Mouse (Mus musculus): ENCODE data around the gene Cend1. TPM values are rescaled to one million over a fixed set of nuclear protein-coding genes. Genes with fewer than 3 reads are reported as not detected.
A peak's percentile ranks its signal among the peaks of the same experiment; 100 is the strongest.

Gene Cend1
- polyA plus RNA-seq, 1 experiment from 2014 or later = 20.5 TPM

DNA sequence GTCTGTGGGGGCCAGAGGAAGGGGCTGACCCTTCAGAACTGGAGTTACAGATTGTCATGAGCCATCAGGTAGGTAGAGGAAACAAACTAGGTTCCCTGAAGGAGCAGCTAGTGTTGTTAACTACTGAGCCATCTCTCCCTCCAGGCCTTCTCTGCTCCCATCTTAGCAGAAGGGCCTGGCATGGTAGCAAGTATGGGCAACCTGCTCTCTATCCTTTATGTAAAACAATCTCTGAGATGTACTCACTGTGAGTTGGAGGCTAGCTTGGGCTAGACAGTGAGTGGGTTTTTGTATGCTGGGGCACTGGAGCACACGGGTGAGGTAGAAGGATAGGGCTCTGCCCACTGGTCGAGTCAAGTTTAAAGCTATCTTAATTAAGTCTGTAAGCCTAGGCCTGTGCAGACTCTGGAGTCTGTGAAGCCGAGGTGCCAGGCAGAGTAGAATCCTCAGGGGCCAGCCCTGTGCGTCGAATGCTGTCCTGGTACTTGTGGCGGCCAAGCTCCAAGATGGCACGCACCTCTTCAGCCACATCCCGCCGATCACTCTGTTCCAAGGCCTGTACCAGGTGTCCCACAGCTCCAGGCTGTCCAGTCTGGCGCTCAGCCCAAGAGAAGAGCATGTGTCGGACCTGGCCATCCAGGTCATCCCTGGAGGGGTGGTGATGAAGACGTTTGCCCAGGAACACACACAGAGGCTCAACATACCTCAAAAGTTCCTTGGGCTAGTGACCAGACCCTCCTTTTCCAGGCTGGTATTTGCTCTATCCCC lies 9.1 kb upstream of the Cend1 start:
- Histone ChIP-seq H3K4me1 (peaks cover 60% of the 10 kb centered on the region), H3K27me3 (no peaks in the 10 kb centered on the region), H3K9me3 (no peaks in the 10 kb centered on the region), H3K4me2 (no peak overlapping the region), H3K9ac (no peak overlapping the region), H3K4me3 (replicated peaks) (no peak overlapping the region), H3K36me3 (replicated peaks) (peaks cover 44% of the 10 kb centered on the region), H3K27ac (peak overlapping the region; percentile 76; the same call in 1 of the 2 replicates)
- no peak for ATAC-seq (ENCODE audit: low FRiP score)
- WGBS = 91% methylated on average over 12 of the region's 12 CpGs

DNA sequence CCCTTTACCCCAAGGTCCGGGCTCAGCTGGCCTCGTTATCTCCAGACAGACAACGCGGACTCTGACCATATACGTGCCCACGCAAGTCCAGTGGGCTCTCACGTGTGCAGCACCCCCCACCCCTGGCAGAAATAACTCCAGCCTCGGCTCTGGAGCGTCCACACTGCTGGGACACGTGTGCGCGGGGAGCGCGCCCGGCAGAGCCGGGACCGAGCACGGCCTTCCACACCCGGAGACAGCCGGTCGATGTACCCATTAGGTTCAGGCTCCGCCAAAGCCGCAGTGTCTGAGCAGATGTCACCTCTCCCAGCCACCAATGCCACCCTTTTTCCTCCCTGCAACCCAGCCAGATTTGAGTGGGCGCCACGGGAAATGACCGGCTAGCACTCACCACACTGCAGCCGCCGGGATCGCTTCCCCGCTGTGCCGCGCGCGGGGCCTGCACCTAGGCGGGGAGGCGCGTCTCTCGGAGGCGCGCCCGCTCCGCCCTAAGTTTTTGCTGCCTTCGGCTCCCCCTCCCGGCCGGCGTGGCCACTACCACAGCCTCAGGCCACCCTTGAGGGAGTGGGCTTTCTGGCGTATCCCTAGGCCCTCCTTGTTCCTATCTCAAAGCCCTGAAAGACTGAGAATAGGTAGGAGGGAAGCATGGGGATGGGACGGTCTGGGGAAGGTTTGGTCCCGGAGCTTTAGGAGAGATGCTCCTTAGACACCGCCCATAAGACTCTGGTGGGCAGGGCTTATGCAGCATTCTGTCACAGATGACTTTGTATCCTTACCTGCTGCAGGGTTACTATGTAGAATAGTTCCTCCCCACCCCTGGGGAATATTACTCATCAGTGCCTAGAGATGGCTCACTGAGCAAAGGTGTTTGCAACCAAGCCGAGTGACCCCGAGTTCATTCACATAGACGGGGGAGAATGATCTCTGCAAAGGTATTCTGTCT lies 8.2 kb upstream of the Cend1 start, which contains the start of gene Slc25a22:
TSS of gene Slc25a22 (minus strand) at position 715 of the 943 bp plus-strand sequence.
- H3K4me1 ChIP-seq = peaks cover 59% of the 10 kb centered on the region
- no peaks in the 10 kb centered on the region for H3K27me3 ChIP-seq
- H3K4me3 ChIP-seq (replicated peaks) = peak within 1 kb of the TSS; percentile 59
- peak within 1 kb of the TSS; percentile 76 for H3K27ac ChIP-seq
- peaks cover 53% of the 10 kb centered on the region for H3K36me3 ChIP-seq (replicated peaks)
- ATAC-seq (ENCODE audit: low FRiP score) = peak; percentile 85
- no peaks in the 10 kb centered on the region for H3K9me3 ChIP-seq
- H3K4me2 ChIP-seq = peak within 1 kb of the TSS; percentile 94
- peak within 1 kb of the TSS; percentile 83 for H3K9ac ChIP-seq
- WGBS = 5% methylated on average over 53 of the region's 53 CpGs

DNA sequence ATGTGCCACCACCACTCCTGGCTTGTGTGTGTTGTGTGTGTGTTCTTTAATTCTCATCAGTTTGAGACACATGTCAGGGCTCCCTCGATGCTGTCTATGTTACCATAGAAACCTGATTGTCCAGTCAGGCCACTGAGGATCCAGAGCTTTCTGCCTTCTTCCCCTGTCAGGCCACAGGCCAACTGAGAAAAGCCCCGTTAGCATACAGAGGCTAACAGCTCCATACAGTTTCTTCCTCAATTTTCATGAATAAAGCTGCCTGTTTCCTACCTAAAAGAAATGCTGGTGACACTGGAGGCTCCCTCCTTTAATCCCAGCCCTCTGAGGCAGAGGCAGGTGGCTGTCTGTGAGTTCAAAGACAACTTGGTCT lies 7.2 kb upstream of the Cend1 start:
- WGBS = 58% methylated on average over 2 of the region's 2 CpGs
- no peaks in the 10 kb centered on the region for H3K27me3 ChIP-seq
- H3K36me3 ChIP-seq (replicated peaks) = peaks cover 59% of the 10 kb centered on the region

DNA sequence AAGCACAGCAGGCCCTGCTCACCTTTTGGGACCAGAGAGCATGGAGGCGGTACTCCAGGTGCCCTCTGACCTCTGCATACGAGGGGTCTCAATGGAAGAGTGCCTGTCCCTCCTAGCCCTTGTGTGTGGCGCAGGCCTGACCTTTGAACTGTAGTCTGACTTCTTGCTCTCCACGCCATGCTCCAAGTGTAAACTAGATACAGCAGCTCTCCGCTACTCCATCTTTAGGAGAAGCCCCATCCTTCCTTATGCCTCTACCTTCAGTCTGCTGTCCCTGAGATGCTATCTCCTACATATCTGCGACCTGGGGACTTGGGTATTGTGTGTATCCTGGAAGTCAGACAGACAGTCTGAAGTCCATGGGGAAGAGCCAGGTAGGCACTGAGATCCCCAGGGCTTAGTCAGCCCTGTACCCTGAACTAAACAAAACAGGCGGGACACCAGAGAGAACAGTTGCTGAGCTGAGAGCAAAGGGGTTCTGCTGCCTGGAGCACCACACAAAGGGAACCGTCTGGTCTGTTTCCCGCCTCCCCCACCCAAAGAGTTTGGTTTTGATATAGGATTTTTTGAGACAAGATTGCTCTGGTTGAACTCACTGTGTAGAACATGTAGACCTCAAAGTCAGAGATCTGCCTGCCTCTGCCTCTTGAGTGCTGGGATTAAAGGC lies 6.7 kb upstream of the Cend1 start:
- Histone ChIP-seq H3K9me3 (no peaks in the 10 kb centered on the region), H3K27ac (no peak overlapping the region), H3K4me3 (replicated peaks) (peak overlapping the region; percentile 59; the same call in 1 of the 2 replicates), H3K4me2 (peak overlapping the region; percentile 94), H3K27me3 (no peaks in the 10 kb centered on the region), H3K36me3 (replicated peaks) (peaks cover 59% of the 10 kb centered on the region), H3K4me1 (peaks cover 49% of the 10 kb centered on the region), H3K9ac (0 out of 2 replicates have a peak overlapping the region, but pooled peaks have one; percentile 83)
- 75% methylated on average over 9 of the region's 9 CpGs for WGBS
- no peak for ATAC-seq (ENCODE audit: low FRiP score)

More for the DNA sequence above, 7.2 kb upstream of the Cend1 start:
- peaks cover 51% of the 10 kb centered on the region for H3K4me1 ChIP-seq
- no peak for ATAC-seq (ENCODE audit: low FRiP score)
- peak overlapping the region; percentile 76; the same call in 1 of the 2 replicates for H3K27ac ChIP-seq
- H3K9ac ChIP-seq = peak overlapping the region; percentile 83; the same call in 1 of the 2 replicates
- peak overlapping the region; percentile 59 for H3K4me3 ChIP-seq (replicated peaks)
- peak overlapping the region; percentile 94 for H3K4me2 ChIP-seq
- H3K9me3 ChIP-seq = no peaks in the 10 kb centered on the region

DNA sequence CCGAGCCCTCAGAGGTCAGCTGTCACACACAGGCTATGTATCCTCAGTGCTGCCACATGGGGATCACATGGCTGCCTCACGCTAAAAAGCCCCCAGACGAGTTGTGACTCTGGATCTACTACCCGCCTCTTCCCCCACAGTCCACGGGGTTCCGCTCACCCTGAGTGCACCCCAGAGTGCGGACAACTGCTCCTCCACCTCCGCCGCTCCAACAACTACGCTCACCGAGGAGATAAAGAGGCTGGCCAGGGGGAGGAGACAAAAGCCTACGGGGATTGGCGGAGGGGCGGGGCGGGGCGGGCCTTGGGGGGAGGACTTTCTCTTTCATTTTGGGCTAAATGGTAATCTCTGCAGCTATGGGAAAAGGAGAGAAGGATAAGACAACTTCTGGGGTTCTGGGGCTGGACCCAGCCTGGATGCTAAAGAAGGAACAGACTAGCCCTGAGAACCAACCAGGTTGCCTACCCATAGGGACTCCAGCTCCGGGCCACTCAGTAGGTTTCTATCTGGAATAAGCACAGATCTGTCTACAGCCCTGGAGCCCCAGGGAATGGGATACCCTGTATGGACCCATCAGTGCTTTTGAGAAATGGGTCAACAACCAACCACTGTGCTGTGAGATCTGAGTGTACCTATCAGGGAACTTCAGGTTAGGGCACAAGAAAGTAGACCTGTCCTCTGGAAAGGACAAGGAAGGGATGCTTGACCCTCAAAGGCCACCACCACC lies 6.0 kb upstream of the Cend1 start:
- Histone ChIP-seq H3K27ac (peak overlapping the region; percentile 81), H3K9me3 (no peaks in the 10 kb centered on the region), H3K4me2 (peak overlapping the region; percentile 64), H3K36me3 (replicated peaks) (peaks cover 60% of the 10 kb centered on the region), H3K4me3 (replicated peaks) (peak overlapping the region; percentile 55), H3K27me3 (no peaks in the 10 kb centered on the region), H3K4me1 (peaks cover 50% of the 10 kb centered on the region), H3K9ac (peak overlapping the region; percentile 53)
- 5% methylated on average over 17 of the region's 17 CpGs for WGBS
- ATAC-seq (ENCODE audit: low FRiP score) = peak; percentile 25; the same call in 1 of the 2 replicates

DNA sequence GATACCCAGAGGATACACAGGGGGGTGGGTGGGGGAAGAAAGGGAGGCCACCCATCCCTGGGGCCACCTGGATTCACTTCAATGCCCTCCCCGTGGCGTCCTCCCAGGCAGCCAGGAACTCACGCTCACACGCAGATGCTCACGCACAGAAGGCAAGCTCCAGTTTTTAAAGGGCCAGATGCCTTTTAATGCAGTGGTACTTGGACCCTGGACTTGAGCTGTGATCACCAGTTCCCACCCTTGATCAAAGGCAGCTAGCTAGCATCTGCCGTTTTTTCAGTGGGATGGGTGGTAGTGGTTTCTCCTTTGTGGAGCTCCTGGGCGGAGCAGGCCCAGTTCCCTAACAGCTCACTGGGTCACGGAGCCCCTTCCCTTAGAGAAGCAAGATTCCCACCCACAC lies 5.2 kb upstream of the Cend1 start:
- H3K9me3 ChIP-seq = no peaks in the 10 kb centered on the region
- peak overlapping the region; percentile 55 for H3K4me3 ChIP-seq (replicated peaks)
- H3K36me3 ChIP-seq (replicated peaks) = peaks cover 54% of the 10 kb centered on the region
- H3K27ac ChIP-seq = peak overlapping the region; percentile 81
- peaks cover 59% of the 10 kb centered on the region for H3K4me1 ChIP-seq
- H3K9ac ChIP-seq = peak overlapping the region; percentile 53
- H3K27me3 ChIP-seq = no peaks in the 10 kb centered on the region
- peak overlapping the region; percentile 64 for H3K4me2 ChIP-seq
- ATAC-seq (ENCODE audit: low FRiP score) = peak; percentile 14; the same call in 1 of the 2 replicates
- WGBS = 9% methylated on average over 8 of the region's 8 CpGs

DNA sequence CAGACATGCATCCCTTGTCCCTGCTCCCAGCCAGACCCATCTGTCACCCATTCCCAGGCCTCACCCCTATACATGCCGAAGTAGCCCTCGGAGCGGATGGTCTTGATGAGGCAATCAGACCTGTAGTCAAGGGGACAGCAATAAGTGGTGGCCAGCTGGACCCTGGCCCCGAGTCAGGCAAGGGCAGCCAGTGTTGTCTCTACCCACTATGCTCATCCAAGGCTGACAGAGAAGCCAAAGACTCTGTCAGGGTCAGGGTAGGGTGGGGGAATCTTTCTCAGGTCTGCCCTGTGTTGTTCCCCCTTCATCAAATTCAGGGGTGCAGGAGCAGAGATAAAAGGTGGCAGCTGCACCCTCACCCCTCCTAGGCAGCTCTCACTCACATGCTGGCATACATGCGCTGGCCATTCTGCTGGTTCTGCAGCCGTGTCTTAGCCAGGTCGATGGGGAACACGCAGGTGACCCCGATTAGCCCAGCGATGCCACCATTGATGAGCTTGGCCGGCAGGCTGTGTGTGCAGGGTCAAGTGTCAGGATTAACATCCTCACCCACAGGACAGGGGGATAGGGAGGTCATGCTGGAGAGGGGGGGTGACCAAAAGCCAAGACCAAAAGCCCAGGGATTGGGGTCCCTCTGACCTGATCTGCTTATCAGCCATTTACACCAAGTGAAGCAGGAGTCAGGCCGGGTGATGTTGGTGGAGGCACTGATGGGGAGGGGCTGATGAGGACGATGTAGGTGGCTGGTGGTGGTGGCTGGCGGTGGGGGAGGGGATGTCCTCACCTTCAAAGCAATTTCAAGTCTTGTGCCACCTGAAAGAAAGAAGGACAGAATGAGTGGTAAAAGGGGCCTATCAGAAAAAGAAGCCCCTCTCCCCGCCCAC lies 4.5 kb upstream of the Cend1 start:
- ATAC-seq (ENCODE audit: low FRiP score) = no peak
- peaks cover 47% of the 10 kb centered on the region for H3K36me3 ChIP-seq (replicated peaks)
- H3K9ac ChIP-seq = peak overlapping the region; percentile 53
- H3K27me3 ChIP-seq = no peaks in the 10 kb centered on the region
- peak overlapping the region; percentile 55 for H3K4me3 ChIP-seq (replicated peaks)
- H3K27ac ChIP-seq = peak overlapping the region; percentile 81
- peak overlapping the region; percentile 64 for H3K4me2 ChIP-seq
- peaks cover 66% of the 10 kb centered on the region for H3K4me1 ChIP-seq
- H3K9me3 ChIP-seq = no peaks in the 10 kb centered on the region
- 76% methylated on average over 15 of the region's 15 CpGs for WGBS

DNA sequence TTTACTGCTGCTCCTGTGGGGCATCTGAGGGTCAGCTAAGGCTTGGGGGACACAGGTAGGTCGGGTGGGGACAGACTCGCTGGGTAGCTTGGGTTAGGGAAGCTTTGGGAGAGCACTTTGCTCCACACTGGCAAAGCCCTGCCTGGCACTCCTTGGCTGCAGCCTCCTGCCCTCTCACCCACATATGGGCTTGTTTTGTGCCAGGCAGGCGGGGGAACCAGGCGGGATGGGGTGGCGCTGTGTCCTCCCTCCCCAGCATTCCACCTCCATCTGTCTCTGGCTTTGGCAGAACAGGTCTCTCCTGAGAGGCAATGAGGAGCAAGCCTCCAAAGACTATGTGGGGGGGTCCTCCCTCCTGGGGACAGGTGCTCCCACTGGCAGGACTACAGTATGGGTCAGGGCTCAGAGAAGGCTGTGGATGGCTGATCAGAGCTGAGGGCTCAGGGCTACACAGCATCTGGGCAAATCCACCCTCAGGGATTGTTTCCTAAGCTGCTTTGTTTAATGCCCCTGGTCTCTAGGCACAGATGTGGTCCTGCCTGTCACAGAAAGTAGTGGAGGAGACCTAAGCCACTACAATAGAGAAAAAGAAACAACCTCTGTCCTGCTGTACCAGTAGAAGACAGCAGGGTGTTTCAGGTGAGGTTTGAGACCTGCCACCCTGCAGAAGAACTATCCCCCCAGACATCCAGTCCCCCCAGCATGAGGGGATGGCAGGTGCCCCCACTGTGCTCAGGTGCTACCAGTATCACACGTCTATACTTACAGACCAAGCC lies 3.6 kb upstream of the Cend1 start:
- no peak for ATAC-seq (ENCODE audit: low FRiP score)
- Histone ChIP-seq H3K4me2 (peak overlapping the region; percentile 64; the same call in 1 of the 2 replicates), H3K27me3 (no peaks in the 10 kb centered on the region), H3K4me3 (replicated peaks) (no peak overlapping the region), H3K4me1 (peaks cover 71% of the 10 kb centered on the region), H3K27ac (0 out of 2 replicates have a peak overlapping the region, but pooled peaks have one; percentile 31), H3K9ac (peak overlapping the region; percentile 53; the same call in 1 of the 2 replicates), H3K36me3 (replicated peaks) (peaks cover 39% of the 10 kb centered on the region), H3K9me3 (no peaks in the 10 kb centered on the region)
- WGBS = 89% methylated on average over 6 of the region's 6 CpGs

DNA sequence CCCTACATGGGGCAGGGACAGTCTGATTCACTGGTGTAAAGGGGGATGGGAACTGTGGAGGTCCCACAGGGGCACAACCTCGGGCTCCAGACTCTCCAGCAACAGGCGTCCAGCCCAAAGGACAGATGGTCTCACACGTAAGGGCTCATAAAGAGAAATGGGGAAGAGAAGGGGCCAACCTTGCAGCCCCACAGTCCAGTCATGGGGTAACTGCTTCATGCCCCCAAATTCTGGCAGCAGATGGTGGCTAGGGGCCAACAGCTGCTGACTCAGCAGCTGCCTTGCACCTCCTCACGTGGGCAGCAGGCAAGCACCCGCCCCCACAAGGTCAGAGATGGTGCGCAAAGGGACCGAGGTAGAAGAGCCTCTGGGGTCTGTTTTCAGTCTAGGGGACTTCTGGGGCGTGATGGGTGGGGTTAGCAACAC lies 2.9 kb upstream of the Cend1 start:
- Histone ChIP-seq H3K4me2 (no peak overlapping the region), H3K36me3 (replicated peaks) (peaks cover 40% of the 10 kb centered on the region), H3K4me3 (replicated peaks) (no peak overlapping the region), H3K9ac (no peak overlapping the region), H3K9me3 (no peaks in the 10 kb centered on the region), H3K27me3 (no peaks in the 10 kb centered on the region), H3K4me1 (peaks cover 70% of the 10 kb centered on the region), H3K27ac (no peak overlapping the region)
- no peak for ATAC-seq (ENCODE audit: low FRiP score)
- 89% methylated on average over 8 of the region's 8 CpGs for WGBS
